Mouse (Mus musculus): ENCODE measurements at regions not wholly inside any gene's neighbourhood (a gene's known extent, or its start where the extent isn't known, plus 50 kb on each side); places are given as distances from the start of the nearest gene placed in this dataset.

DNA sequence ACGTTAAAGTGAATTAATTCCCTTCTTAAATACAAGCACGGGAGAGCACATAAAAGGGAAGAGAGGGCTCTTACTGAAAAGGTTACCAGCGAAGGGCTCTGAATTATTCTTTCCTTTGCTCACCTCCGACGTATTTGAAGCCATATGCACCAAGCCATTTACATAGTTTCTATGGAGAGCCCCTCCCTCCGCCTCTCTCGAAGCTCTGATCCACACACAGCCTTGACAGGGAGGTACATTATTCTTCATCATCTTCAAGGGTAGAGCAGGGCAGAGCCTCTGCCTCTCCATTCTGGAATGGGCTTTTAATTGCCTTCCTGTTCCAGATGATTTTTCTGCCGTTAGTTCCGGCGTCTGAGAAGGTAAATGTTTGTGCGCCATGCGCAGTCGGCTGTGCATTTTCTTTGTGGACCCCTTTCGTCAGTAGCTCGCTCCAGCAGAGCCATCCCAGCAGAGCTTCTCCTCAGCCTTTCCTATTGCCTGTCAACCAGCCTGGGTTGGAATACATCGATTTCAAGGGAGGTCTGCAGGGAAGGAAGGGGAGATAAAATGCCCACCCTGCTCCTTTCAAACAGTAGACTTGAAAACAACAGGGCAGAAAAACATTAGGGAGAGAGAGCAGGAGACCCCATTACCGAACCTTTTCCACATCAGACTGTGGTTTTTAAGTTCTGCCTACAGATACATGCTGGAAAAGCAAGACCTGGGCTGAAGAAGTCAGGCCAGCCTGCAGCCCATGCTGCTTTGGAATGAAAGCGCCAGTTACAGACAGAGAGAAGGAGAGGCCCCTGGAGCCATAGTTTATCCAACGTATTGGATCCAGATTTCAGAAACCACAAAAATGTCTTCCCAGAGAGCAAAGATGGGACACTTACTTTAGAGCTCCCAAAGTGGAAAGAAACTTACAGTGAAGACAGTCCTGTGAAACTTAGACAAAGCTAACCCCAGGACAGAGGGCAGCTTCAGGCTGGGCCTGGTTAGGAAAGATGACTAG, 124.1 kb downstream of the Edn3 start:
- DNase-seq (ENCODE audit: low spot score in 2 of 2), result no peak

DNA sequence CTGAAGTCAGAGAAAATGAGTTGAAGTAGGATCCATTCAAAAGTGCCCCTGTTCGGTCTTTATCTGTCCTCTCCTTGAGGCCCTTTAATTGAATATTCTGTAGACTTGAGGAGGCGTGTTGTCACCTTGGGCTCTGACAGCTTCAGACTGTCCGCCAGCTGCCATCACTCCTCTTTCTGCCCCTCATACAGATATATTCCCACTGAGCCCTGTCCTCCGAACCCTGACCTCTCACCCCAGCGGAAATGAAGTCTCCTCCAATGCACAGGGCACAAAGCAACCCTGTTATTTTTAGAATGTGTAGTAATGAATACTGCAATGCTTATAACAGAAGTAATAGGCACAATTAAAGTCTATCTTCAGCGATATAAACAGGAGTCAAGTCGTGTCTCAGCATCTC, 117.4 kb upstream of the Gm14444 start:
- DNase-seq (ENCODE audit: low spot score in 2 of 2), result no peak

DNA sequence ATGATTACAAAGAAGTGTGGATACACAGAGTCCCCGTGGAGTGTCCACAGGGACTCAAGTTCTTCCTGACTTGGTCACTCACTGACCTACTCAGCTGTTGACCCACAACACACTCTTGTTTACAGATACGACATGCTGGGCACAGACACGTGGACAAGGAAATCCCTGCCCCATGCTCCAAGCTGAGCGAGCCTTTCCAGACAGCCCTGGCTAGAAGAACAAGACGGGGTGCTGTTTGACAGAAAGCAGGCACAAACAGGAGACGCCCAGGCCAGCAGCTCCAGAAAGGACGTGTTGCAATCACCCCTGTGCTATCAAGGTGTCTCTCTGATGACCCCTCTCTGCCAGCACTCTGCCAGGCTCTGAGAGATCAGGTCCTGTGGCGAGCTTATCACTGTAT, 112.6 kb upstream of the Gm14444 start:
- DNase-seq (ENCODE audit: low spot score in 2 of 2), result no peak

DNA sequence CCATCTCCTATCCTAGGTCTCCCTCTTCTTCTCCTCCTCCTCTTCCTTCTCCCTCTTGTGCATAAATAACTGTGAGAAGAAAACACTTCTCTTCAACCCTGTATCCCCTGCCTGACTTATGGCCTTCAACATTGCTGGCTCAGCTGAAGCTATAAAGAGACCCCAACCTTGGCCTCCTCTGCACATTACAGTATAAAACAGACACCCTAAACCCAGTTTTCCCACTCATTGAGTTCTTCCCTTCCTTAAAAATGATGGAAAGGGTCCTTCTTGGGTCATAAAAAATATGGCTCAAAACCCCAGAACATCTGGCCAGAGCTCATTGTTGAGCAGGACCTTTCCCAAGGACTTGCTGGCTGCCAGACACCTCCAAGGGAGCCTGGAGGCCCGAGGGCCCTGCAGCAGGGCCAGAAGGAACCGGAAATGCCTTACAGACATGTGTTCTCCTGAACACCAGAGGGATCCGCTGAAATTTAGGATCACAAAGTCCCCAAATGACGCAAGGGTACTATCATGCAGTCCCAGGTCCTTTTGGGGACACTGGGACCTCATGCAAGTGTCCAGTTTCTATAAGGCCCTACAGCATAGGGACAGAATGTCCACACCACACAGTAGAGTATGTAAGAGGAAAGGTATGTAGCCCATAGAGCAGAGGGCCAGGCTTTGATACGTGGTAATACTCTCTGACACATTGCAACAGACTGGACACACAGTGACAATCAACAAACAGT, 109.9 kb upstream of the Gm14444 start:
- DNase-seq (ENCODE audit: low spot score in 2 of 2), result peak in 1 of 2 experiments; percentile 60

DNA sequence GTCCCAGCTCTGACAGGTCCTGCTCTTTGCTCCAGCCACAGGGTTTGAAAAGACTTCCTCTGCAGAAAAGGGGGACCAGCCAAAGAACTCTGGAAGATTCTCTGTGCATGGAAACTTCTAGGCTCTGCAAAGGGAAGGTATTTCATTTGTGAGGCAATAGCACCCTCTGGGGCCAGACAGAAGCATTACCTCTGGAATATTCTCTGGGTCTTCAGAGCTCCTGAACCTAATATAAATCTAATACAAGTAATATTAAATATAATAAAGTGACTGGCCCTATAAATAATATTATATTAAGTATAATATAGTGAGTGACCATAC, 109.4 kb upstream of the Gm14444 start:
- DNase-seq (ENCODE audit: low spot score in 2 of 2), result peak in 1 of 2 experiments; percentile 69

DNA sequence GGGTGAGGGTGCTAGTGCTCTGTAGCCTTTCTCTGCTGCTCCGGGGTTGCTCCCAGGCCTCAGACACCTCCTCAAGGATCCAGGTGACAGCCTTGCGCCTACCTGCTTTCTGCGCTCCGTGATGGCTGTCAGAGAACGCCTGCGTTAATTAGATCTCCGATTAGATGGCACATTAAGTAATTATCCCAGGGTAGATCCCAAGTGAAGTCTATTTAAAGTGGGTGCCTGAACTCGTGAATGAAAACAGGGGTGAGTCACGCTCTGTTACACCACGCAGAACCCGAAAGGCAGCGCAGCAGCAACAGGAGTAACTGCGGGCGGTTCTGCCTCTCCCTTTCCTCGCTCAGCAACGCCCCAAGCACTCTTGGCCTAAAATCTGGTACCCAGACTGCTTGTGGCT, 108.2 kb upstream of the Gm14444 start:
- DNase-seq (ENCODE audit: low spot score in 2 of 2), result no peak

DNA sequence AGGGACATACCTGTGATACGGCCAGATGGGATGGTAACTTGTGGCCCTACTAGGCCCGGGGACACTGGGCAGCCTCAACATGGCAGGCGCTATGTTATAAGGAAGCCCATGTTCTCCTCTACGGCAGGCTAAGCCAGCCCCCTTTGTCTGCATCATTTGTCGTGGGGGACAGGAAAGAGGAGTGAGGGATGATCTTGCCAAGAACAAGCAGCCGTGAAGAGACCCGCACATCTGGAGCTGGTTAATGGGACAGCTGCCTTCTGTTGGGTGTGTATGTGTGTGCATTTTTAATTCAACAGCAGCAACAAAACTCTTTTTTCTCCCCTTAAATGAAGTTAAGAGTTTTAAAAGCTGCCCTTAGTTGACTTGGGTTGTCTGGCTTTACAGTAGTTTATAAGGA, 106.4 kb upstream of the Gm14444 start:
- DNase-seq (ENCODE audit: low spot score in 2 of 2), result no peak

DNA sequence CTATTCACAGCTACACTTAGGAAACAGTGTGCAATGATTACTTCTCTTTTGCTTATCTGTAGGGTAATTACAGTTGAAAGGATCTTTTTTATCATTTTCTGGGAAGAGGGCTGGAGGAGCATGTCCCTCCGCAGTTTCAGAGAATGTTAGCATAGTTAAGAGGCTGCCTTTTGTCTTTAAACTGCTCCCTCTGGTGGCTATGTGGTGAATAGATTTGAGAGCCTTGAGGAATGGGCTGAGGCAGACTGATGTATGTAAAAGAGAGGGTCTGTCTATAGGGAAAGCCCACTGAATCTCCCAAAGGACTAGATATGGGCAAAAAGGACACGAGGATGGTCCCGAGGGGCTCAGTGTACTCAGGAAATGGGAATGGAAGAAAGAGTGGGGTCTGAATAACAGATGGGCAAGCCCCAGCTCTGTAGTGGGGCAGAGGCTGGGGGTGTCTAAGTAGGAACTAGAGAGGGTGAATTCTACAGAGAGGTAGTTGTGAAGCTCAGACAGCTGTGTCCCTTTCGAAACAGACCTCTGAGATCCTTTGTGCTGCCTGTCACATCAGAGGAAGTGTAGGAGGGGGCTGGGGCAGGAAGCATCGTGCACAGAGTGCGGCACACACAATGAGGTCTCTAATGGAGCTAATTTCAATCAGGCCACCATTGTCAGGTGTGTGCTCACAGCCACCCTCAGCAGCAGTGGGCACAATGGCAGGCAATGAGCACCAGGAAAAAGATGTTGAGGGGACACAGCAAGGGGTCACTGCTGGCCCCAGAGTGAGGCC, 104.0 kb upstream of the Gm14444 start:
- DNase-seq (ENCODE audit: low spot score in 2 of 2), result peak in 1 of 2 experiments; percentile 46

DNA sequence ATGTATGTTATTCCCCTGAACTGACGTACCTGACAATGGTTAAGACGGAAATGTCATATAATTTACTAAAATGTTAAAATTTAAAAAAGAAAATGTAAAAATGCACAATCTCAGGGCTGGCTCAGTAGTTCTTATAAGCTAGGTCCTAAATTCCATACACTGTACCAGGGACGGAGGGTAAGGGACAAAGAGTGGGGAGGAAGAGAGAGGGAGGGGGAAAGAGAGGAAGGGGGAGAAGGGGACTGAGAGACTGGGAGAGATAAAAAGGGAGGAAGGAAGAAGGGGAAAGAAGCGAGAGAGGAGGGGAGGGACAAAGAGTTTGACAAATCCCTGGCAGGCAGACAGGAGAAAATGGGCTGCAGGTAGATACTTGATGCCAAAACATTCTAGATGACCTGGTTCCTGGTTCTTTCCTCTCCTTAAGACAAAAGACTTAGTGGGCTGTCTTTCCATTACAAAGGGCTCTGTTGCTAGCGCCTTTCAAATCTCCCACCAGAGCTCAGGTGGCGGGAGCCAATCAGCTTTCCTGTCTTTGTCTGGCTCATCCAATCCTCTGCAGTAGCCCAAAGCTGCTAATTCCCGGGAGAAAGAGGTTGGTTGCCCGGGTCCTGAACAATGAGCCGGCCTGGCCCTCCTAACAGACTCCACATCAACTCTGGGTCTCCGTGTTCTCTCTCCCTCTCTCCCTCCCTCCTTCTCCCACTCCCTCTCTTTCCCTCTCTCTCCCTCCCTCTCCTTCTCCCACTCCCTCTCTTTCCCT, 92.7 kb upstream of the Gm14444 start:
- DNase-seq (ENCODE audit: low spot score in 2 of 2), result no peak

DNA sequence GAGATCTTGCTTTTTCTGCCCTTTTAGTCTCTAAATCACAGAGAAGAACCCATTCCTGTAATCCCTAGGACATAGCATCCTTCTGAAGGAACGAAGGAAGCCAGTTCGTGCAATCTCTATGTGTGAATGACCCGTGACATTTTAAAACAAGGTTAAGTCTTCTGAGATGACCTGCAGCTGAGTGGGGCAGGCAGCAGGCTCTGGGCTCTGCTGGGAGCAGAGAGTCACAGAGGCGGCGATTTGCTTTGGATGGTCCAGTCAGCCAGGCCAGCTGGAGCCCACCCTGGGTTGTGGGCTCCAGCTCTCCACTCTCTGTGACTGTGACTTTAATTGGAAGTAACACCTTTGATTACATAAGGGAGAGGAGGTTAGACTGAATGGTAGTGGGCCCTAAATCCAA, 92.1 kb upstream of the Gm14444 start:
- no peak for DNase-seq (ENCODE audit: low spot score in 2 of 2)

DNA sequence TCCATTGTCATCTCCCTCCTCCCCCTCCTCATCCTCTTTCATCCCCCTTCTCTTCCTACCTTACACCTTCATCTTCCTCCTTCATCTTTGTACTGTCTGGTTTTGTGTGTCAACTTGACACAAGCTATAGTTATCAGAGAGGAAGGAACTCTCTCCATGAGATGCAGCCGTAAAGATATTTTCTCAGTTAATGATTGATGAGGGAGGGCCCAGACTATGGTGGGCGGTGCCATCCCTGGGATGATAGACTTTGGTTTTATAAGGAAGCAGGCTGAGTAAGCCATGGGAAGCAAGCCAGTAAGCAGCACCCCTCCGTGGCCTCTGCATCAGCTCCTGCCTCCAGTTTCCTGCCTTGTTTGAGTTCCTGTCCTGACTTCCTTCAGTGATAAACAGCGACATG, 87.8 kb upstream of the Gm14444 start:
- no peak for DNase-seq (ENCODE audit: low spot score in 2 of 2)

DNA sequence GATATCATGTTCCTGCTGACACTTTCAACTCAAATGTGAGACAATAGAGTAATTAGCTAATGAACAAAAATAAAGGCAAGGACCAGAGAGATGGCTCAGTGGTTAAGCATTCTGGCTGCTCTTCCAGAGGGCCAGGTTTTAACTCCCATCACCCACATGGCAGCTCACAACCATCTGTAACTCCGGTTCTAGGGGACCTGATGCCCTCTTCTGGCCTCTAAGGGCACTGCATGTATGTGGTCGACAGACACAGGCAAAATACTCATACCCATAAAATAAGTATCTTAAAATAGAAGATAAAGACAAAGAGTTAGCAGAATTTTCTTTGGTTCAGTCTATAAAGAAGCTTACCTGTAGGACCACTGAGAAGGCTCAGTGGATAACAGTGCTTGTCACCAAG, 80.3 kb upstream of the Gm14444 start:
- DNase-seq (ENCODE audit: low spot score in 2 of 2), result no peak

DNA sequence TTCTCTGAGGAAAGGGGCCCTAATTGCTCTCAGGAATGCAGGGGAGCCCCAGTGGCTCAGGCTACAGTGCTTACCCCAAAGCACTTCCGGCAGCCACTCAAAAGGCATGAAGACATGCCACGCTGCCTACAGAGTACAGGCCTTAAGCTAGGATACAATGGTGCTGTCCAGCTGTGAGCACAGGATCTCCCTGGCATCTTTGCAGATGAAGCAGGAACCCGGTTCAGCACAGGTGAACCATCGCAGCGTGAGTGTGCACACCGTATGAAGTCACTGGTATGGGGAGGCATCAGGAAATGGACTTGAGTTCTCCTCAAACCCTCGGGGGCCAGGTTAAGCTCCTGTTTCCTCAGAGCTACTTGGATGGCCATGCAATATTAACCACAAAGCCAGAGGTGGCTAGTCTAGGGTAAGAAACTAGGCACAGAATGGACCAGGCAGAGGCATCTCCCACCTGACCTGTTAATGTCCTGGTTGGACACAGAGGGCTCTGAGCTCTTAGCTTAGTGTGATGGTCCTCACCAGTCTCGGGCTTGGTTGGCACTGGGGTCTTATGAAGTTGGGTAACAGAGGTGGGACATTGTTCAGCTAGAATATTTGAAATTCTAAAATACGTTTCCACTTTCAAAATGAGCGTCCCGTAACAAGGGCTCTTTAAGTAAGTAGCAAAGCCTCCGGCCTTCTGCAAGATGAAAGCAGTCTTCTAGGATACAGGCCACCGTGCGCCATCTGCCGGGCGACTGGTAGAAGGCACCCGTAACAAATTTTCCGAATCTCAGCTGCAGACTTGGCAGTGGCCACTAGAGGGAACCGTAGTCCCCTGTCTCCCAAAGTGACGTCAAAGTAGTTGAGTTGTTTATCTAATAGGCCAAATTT, 77.7 kb upstream of the Gm14444 start:
- DNase-seq (ENCODE audit: low spot score in 2 of 2), result peak; percentile 67 to 81

DNA sequence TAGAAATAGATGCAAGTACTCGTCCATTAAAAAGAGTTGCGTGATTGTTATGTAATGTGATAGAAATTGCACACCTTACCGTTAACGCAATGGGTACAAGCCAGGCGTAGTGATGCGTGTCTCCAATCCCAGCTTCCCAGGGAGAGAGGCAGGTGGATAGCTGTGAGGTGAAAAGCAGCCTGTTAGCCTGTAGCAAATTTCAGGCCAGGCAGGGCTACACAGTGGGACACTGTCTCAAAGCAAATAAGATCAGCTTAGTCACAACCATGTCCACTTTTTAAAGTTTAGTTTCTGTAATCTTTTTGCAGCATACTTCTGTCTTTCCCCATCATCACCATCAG, 77.1 kb upstream of the Gm14444 start:
- DNase-seq (ENCODE audit: low spot score in 2 of 2), result no peak

DNA sequence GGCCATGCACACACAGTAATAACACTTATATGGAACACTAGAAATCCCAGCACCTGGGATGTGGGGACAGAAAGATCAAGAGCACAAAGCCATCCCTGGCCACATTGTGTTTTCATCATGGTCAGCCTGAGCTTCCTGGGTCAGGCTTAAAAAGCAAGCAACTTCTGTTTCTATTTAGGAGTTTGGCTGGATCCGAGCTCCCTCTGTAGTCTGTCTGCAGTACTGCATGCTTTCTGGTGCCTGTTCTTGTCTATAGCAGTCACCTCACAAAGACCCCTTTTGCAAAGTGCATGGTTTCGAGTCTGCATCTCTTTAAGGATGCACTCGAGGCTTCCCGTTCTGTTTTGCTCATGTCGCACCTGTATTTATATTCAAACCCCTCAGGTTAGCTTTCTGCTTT, 73.4 kb upstream of the Gm14444 start:
- no peak for DNase-seq (ENCODE audit: low spot score in 2 of 2)

DNA sequence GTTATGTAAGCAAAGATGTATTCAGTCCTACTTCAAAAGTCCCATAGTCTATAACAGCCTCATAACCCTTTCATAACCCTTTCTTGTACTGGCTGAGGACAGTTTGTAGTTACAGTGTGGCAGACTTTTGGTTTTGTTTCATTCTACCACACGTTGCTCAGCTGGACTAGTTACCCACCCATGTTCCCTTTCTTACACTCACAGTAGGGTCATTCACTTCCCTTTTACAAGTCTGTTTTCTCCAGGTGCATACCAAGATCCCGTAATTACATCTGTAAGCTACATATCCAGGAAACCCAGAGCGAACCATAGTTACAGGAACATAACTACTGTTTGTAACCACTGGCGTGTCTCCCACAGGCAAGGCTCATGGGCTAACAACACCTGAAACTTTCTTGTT, 72.1 kb upstream of the Gm14444 start:
- DNase-seq (ENCODE audit: low spot score in 2 of 2), result no peak

DNA sequence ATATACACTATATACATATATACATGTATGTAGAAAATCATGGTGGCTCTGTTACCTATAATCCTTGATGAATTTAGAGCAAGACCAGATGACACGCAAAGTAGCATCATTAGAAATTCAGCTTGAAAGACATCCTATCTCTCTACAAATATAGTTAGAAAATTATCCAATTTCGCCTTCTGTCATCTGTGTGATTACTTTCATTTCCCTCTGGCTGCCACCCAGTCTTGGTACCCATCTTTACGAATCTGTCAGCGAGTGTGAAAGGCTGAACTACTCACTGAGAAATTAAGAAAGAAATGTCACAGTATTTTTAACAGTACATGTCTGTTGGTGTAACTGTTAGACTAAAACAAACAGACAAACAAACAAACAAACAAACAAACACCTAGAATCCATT, 67.8 kb upstream of the Gm14444 start:
- no peak for DNase-seq (ENCODE audit: low spot score in 2 of 2)

DNA sequence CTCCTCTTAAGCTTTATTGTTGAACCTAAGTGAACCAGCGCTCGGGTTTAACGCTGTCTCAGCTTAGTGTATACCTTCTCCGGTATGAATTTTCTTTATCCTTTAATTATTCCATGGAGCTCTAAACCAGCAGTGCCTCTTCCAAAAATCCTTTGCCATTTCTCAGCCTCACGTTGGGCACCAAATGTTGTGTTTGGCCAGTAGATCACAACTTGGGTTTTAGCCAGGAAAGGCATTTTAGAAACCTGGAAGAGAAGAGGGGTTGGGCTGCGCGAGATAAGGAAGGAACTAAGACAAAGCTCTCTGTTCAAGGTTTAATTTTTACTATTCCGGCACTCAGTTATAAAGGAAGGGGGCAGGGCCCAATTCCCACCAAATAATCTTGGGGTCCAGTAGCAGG, 61.9 kb upstream of the Gm14444 start:
- DNase-seq (ENCODE audit: low spot score in 2 of 2), result no peak

Data from gastrocnemius, postnatal 4 days (tissue).